Mouse (Mus musculus) embryo, embryonic 11.5 days (tissue): ENCODE results near the gene Trem1.

ENCODE experiments used
- DNase-seq: peaks from one replicate; pipeline ENCODE4 v3.0.0-alpha.2; 2012; ENCODE audit warnings: low read depth, low spot score

Trem1 gene

GRCm38 (mm10) chr17:48267591-48267990 lies 35.0 kb downstream of the Trem1 start:
- DNase-seq: no peak

- no peak for DNase-seq
Observed at GRCm38 (mm10) chr17:48268276-48268675, 35.7 kb downstream of the Trem1 start.

GRCm38 (mm10) chr17:48269833-48270232 lies 37.3 kb downstream of the Trem1 start:
- DNase-seq: no peak

- DNase-seq: no peak
Observed at GRCm38 (mm10) chr17:48272158-48272557, 39.6 kb downstream of the Trem1 start.

GRCm38 (mm10) chr17:48272598-48272997 lies 40.0 kb downstream of the Trem1 start:
- no peak for DNase-seq

- no peak for DNase-seq
Observed at GRCm38 (mm10) chr17:48274098-48274497, 41.5 kb downstream of the Trem1 start.

- DNase-seq: peak; percentile 72
Observed at GRCm38 (mm10) chr17:48274885-48275284, 42.3 kb downstream of the Trem1 start.

GRCm38 (mm10) chr17:48275736-48276135 lies 43.2 kb downstream of the Trem1 start:
- DNase-seq: no peak

- no peak for DNase-seq
Observed at GRCm38 (mm10) chr17:48278381-48278780, 45.8 kb downstream of the Trem1 start.

- no peak for DNase-seq
Observed at GRCm38 (mm10) chr17:48279002-48279401, 46.4 kb downstream of the Trem1 start.

- DNase-seq: no peak
Observed at GRCm38 (mm10) chr17:48280943-48281738, 48.6 kb downstream of the Trem1 start.

- DNase-seq: no peak
Observed at GRCm38 (mm10) chr17:48281739-48282085, 49.1 kb downstream of the Trem1 start.

GRCm38 (mm10) chr17:48286765-48287164 lies 54.2 kb downstream of the Trem1 start:
- DNase-seq: no peak

- no peak for DNase-seq
Observed at GRCm38 (mm10) chr17:48287276-48287675, 54.7 kb downstream of the Trem1 start.

- DNase-seq: no peak
Observed at GRCm38 (mm10) chr17:48293500-48294194, 61.1 kb downstream of the Trem1 start.
